Mouse (Mus musculus) cerebellum, postnatal 10 days (tissue): Measurements from ENCODE around the gene Pcyt1a.
"Not testable (repeated sequence)": the region's sequence is repeated elsewhere in the genome, so short reads cannot be mapped to it uniquely, and the experiment has no call there.

Source experiments
- DNase-seq, 2 experiments: peaks; one replicate each; pipeline ENCODE4 v3.0.0; 2021; ENCODE audit warnings: mixed read lengths in 2 of 2

Pcyt1a gene

GRCm38 (mm10) chr16:32434066-32434465 is 3.3 kb downstream of the Pcyt1a start:
- no peak for DNase-seq

- no peak for DNase-seq
These were observed 4.0 kb downstream of the Pcyt1a start for GRCm38 (mm10) chr16:32434691-32435090.

DNA sequence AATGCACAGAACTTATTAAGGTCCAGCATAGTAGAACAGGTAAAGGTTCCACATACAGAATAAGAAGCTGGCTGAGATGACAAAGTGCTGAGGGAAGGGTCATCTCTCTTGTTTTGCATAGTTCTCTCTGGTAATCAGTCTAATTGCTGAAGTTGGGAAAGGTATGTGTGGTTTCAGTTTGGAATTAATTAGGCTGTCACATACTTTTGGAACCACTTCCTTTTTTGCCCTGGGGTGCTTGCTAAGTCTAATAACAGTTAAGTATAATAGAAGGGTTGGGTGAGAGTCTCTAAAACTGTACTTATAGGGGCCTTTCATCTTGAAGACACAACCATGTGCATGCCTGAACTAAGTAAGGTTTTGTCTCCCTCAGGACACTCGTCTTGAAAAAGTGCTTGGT is 5.9 kb downstream of the Pcyt1a start:
- DNase-seq: no peak

- DNase-seq: no peak
These were observed 6.5 kb downstream of the Pcyt1a start for GRCm38 (mm10) chr16:32437266-32437665.

DNA sequence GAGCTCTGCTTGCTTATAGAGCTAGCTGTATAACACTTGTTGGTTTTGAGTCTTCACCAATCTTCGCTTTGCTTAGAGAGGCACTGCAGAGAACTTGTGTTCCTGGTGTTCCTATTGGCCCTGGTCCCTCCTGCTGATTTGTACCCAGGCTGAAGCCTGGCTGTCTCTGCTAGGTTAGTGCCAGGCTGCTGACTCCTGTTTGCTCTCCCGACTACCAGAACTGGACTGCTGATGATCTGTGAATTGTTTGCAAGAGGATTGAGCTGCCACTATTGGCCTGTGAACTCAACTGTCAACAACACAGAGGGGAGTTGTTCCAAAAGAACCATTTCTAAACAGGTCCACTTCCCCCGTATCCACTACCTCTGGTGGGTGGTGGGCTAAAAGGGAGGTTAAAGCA is 10.7 kb downstream of the Pcyt1a start:
- no peak for DNase-seq

- DNase-seq: not testable (repeated sequence)
These were observed 13.9 kb downstream of the Pcyt1a start for GRCm38 (mm10) chr16:32444615-32445014.

GRCm38 (mm10) chr16:32445558-32445957 is 14.8 kb downstream of the Pcyt1a start:
- no peak for DNase-seq

DNA sequence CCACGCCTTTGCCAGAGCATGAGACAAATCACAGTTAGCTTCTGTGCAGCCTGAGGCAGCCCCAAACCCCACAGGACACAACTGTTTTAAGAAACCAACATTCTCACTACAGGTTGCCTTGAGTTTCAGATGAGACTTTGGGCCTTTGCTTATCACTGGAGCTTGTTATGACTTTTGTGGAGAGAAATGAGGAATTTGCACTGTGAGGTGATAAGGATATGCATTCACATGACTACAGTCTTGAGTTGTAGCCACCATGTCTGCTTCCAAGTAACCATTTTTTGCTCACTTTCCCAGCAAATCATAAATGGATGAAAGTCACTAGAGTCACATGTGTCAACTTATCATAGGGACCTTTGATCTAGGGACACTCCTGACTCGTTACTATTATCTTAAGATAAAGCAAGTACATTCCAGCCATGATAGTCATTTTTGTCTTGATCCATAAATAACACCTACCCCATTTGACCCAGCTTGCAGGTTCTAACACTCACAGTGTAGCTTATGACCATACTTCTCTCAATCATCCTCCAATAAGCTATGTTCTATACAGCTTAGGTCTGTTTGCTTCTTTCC is 15.9 kb downstream of the Pcyt1a start:
- DNase-seq: no peak

GRCm38 (mm10) chr16:32449665-32450064 is 18.9 kb downstream of the Pcyt1a start:
- no peak for DNase-seq

GRCm38 (mm10) chr16:32450133-32450532 is 19.4 kb downstream of the Pcyt1a start:
- no peak for DNase-seq

DNA sequence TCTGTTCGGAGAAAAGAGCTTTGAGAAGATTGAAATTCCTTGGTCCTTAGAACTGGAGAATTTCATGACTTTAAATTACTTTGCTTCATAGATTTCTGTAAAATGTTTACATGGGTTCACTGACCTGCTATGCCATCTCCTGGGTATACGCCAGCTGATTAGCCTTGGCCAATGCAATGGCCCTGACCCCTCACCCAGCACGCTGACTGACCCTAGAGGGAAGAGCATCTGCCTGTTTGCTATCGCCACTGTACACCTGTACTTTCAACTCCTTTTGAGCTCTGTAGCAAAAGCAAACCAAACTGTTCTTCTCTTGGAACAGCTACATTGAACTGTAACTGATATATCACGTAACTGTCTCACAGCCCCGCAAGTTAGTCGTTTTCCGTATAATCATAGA is 22.4 kb downstream of the Pcyt1a start:
- no peak for DNase-seq

- no peak for DNase-seq
These were observed 23.9 kb downstream of the Pcyt1a start for GRCm38 (mm10) chr16:32454646-32455045.

- DNase-seq: no peak
These were observed 25.4 kb downstream of the Pcyt1a start for GRCm38 (mm10) chr16:32456086-32456485.

GRCm38 (mm10) chr16:32456761-32457160 is 26.0 kb downstream of the Pcyt1a start:
- no peak for DNase-seq

DNA sequence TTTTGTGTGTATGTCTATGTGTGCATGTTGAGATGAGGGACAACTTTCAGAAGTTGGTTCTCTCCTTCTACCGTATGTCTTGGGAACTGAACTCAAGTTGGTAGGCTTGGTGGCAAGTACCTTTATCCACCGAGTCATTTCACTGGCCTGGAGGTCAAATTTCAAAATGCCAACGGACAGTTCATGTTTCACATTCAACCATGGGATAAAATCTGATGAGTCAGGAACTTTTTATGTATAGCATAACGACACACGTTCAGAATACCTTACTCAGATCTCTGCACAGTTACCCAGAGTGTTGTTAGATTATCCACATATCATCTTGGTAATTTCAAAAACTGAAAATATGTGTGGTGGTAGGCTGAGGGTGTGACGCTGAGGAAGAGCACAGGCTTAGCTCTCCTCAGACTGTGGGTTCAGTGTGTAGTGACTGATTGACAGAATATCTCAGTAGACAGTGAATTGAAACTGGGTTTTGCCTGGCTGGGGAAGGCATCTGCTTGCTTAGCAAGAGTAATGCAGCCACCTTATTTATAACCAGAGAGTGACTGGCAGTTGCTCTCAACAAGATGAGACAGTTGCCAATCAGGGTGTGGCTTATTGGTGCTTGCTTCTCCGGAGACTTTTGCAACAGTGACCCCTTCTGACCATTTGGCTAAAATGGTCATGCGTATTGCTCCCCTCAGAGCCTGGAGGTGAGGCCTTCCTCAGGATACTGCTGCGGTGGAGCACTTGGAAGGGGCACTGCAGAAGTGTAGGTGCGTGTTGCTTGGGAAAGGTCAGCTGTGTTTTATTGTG is 27.1 kb downstream of the Pcyt1a start:
- peak; percentile 79 to 84 for DNase-seq

GRCm38 (mm10) chr16:32460518-32460917 is 29.8 kb downstream of the Pcyt1a start:
- peak in 1 of 2 experiments; percentile 14 for DNase-seq

- no peak for DNase-seq
These were observed 31.0 kb downstream of the Pcyt1a start for GRCm38 (mm10) chr16:32461713-32462112.

DNA sequence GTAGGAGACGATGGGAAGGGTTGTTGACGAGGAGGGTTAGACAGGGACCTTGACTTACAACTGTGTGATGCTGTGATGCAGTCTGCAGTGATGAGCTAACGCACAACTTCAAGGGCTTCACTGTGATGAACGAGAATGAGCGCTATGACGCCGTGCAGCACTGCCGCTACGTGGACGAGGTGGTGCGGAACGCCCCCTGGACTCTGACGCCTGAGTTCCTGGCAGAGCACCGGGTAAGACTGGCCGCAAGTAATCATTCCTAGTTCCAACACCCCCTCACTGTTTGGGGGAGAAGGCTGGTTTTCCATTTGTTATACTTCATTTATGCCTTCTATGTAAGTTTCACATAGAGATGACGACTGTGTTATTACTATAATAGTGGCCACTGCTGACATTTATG is 32.2 kb downstream of the Pcyt1a start:
- DNase-seq: no peak

DNA sequence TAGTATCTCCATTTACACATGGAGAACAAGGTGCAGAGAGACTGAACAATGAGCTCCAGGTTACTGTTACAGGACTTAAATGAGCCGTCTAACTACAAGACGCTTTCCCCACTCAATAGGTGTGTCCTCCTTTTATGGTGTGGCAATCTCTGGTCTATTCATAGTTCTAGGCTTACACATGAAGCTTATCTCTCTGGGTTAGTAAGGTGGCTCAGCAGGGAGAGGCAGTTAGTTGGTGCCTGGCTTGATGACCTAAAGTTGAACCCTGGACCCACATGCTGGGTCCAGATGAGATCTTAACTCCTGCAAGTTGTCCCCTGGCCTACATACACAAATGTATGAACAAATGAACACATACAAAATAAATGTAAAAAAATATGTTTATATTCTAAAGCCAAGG is 32.7 kb downstream of the Pcyt1a start:
- no peak for DNase-seq

DNA sequence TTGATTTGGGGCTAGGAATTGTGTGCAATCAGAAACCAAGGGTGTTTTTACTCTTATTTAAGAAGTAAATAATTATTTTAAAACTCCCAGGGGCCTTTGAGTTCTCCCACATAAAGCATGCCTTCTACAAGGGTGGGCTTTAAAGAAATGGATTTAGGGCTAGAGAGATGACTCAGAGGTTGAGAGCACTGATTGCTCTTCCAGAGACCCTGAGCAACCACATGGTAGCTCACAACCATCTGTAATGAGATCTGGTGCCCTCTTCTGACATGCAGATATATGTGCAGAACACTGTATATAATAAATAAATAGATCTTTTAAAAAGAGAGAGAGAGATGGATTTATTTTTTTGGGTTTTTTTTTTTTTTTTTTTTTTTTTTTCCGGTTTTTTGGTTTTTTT is 34.2 kb downstream of the Pcyt1a start:
- DNase-seq: no peak

DNA sequence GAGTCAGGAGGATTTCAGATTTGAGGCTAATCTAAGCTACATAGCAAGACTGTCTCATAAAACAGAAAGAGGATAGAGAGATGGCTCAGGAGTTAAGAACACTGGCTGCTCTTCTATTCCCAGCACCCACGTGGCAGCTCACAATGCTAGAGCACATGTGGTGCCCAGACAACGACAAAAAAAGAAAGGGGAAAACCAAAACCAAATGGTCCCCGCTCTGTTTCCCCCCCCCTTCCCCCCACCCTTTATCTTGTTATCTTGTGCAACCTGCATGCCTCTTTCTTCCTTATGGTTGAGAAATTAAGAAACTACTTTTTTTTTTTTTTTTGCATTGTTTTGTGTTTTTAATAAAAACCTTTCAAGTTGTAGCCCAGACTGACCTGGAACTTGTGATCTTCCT is 37.8 kb downstream of the Pcyt1a start:
- no peak for DNase-seq

- no peak for DNase-seq
These were observed 38.8 kb downstream of the Pcyt1a start for GRCm38 (mm10) chr16:32469404-32470105.

DNA sequence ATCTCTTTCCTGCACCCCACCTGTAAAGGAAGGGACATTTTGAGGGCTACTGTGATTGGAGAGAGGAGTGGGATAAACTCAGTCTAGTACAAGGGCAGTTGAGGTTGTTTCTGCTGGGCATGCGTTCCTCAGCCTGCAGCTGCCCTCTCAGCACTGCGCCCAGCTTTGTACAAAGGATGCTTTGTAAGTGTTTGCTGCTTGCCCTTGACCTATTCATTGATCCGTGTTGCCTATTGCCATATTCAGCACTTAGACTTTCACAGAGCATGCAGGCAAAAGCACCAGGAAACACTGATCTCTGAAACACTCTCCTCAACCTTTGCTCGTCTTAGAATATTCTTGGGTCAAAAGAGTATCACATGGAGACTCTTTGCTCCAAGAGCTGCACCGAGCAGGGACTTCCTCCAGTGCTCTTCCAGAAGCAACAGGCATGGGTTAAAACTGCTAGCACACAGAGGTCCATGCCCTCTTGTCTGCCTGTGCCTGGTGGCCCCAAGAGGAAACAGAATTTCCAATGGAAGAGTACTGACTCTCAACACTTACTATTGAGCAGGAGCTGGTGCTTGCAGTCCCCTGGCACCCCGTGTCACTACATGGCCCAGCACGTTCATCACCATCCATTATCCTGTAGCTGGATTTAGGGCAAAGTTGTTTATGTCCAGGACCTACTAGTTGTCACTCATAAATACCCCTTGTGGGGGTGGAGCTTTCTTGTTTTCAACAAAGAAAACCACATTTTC is 41.7 kb downstream of the Pcyt1a start:
- no peak for DNase-seq
